ENCODE assay signal across 23 mouse cellular contexts in the genomic region with DNA sequence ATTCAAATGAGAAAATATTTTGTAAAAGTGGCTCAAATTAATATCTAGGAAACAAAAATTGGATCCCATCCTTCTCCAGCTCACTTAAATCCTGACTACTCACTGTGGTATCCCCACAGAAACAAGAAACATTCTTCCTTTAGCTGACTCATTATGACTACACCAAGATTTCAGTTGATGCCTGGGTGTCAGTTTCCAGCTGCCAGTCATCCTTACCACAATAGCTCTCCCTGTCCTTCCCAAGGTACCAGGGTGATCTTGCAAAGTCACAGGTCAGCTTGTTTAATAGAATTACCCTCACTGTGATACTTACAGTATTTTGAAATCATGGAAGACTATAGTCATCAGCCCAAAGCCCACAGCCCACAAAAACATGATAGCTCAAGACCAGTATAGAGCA. TPM values are rescaled to one million over a fixed set of nuclear protein-coding genes. Genes with fewer than 3 reads are reported as not detected.
DNase-seq lines count a peak whose midpoint lies in the region; ATAC-seq and TF ChIP-seq lines count a peak whose summit lies in the region.
"Had no signal": no experiment of that assay in that cellular context is flagged by ENCODE, and none has a peak within 500 bp of the region (broad histone marks: within the 10 kb centered on the region; RNA-seq: fewer than 3 reads in every experiment).

No protein-coding gene starts in this region.

- TF ChIP-seq CTCF in C2C12 (IDR thresholded peaks at IDR 0.05; ENCODE audit: control insufficient read depth, insufficient read depth, insufficient read length) (no peak), Patski (IDR thresholded peaks at IDR 0.05) (no peak)
- TF ChIP-seq CTCF in hindbrain, postnatal 0 days (IDR thresholded peaks at IDR 0.05; ENCODE audit: low read depth), result no peak

- in situ Hi-C loops in Patski (cut with MboI; ENCODE audit: low pct_unique_long_range_greater_than_20kb), result no loop called here

- peak overlapping the region; percentile 36 for H3K4me2 ChIP-seq in myocyte (ENCODE audit: low read depth)
- H3K4me2 ChIP-seq in hindbrain, postnatal 0 days (ENCODE audit: low read depth, low read length), result no peak overlapping the region
- H3K4me2 ChIP-seq: embryonic facial prominence, embryonic 15.5 days; forebrain, embryonic 13.5 days; heart, embryonic 13.5 days; hindbrain, embryonic 12.5 days; intestine, embryonic 15.5 days had no signal

- H3ac ChIP-seq in C2C12 (ENCODE audit: control insufficient read depth, insufficient read length, low read depth), result no peak overlapping the region
- no peak overlapping the region for H3ac ChIP-seq in myocyte (ENCODE audit: control insufficient read depth, insufficient read length)

- H3K27ac ChIP-seq in hindbrain, postnatal 0 days, result no peak overlapping the region
- H3K27ac ChIP-seq in forebrain, embryonic 10.5 days, result no peak overlapping the region
- H3K27ac ChIP-seq: embryonic facial prominence, embryonic 15.5 days; forebrain, embryonic 13.5 days; heart, embryonic 13.5 days; hindbrain, embryonic 12.5 days; intestine, embryonic 15.5 days had no signal

- no peaks in the 10 kb centered on the region for H3K79me3 ChIP-seq in C2C12 (ENCODE audit: low read depth)

- no peak for DNase-seq in Patski (ENCODE audit: low read depth, low spot score)
- DNase-seq in hindbrain, postnatal 0 days (ENCODE audit: low spot score), result no peak
- no peak for DNase-seq in right cerebral cortex, adult 2 months (ENCODE audit: low spot score in 2 of 2)
- DNase-seq in forebrain, embryonic 10.5 days (ENCODE audit: extremely low spot score, low spot score), result no peak
- no peak for DNase-seq in gastrocnemius, postnatal 36 days
- DNase-seq: adrenal gland, adult 2 months; adrenal gland, postnatal 25 days; cerebellum, adult 18-20 months; cerebellum, postnatal 10 days; embryo, embryonic 11 days; gastrocnemius, postnatal 10 days; heart, postnatal 36 days; kidney, adult 18-20 months had no signal

- TF ChIP-seq POLR2A in myocyte (IDR thresholded peaks at IDR 0.05; ENCODE audit: insufficient read length, low read depth), result no peak

- intact Hi-C loops in gastrocnemius, postnatal 36 days (cut with DNase I), result no loop called here

- no peaks in the 10 kb centered on the region for H3K4me1 ChIP-seq in hindbrain, postnatal 0 days (ENCODE audit: insufficient read depth, low read length)
- no peaks in the 10 kb centered on the region for H3K4me1 ChIP-seq in forebrain, embryonic 10.5 days
- H3K4me1 ChIP-seq: embryonic facial prominence, embryonic 15.5 days; forebrain, embryonic 13.5 days; heart, embryonic 13.5 days; hindbrain, embryonic 12.5 days; intestine, embryonic 15.5 days had no signal

- CTCF ChIA-PET in Patski (lab: Charles Lee), result interaction anchor here (1.3 kb wide), 1 partner anchor 25 kb away, joined by 4 read pairs; no protein-coding TSS in a partner anchor

- H3K9me3 ChIP-seq in hindbrain, postnatal 0 days (ENCODE audit: low read length), result no peaks in the 10 kb centered on the region
- no peaks in the 10 kb centered on the region for H3K9me3 ChIP-seq in forebrain, embryonic 10.5 days
- H3K9me3 ChIP-seq: embryonic facial prominence, embryonic 15.5 days; forebrain, embryonic 13.5 days; heart, embryonic 13.5 days; hindbrain, embryonic 12.5 days; intestine, embryonic 15.5 days had no signal

- H3K36me3 ChIP-seq in C2C12 (ENCODE audit: control insufficient read depth, insufficient read depth) (peaks cover 8% of the 10 kb centered on the region), myocyte (ENCODE audit: control insufficient read depth, insufficient read depth) (no peaks in the 10 kb centered on the region)
- no peaks in the 10 kb centered on the region for H3K36me3 ChIP-seq in hindbrain, postnatal 0 days (ENCODE audit: insufficient read depth, low read length)
- H3K36me3 ChIP-seq in forebrain, embryonic 10.5 days (replicated peaks), result no peaks in the 10 kb centered on the region
- H3K36me3 ChIP-seq: embryonic facial prominence, embryonic 15.5 days; heart, embryonic 13.5 days; hindbrain, embryonic 12.5 days; intestine, embryonic 15.5 days had no signal

- H3K4me3 ChIP-seq in C2C12 (ENCODE audit: insufficient read depth, poor library complexity, severe bottlenecking), result no peak overlapping the region
- H3K4me3 ChIP-seq in myocyte, result no peak overlapping the region
- H3K4me3 ChIP-seq in hindbrain, postnatal 0 days (ENCODE audit: low read length), result no peak overlapping the region
- H3K4me3 ChIP-seq in forebrain, embryonic 10.5 days, result no peak overlapping the region
- H3K4me3 ChIP-seq: embryonic facial prominence, embryonic 15.5 days; forebrain, embryonic 13.5 days; heart, embryonic 13.5 days; hindbrain, embryonic 12.5 days; intestine, embryonic 15.5 days had no signal

- H3K27me3 ChIP-seq in C2C12 (ENCODE audit: control insufficient read depth, insufficient read depth, insufficient read length), result no peaks in the 10 kb centered on the region
- no peaks in the 10 kb centered on the region for H3K27me3 ChIP-seq in Patski
- no peaks in the 10 kb centered on the region for H3K27me3 ChIP-seq in myocyte (ENCODE audit: control insufficient read depth, insufficient read depth, insufficient read length)
- no peaks in the 10 kb centered on the region for H3K27me3 ChIP-seq in hindbrain, postnatal 0 days (ENCODE audit: insufficient read depth, low read length)
- no peaks in the 10 kb centered on the region for H3K27me3 ChIP-seq in forebrain, embryonic 10.5 days (ENCODE audit: poor library complexity, severe bottlenecking)
- H3K27me3 ChIP-seq: embryonic facial prominence, embryonic 15.5 days; forebrain, embryonic 13.5 days; hindbrain, embryonic 12.5 days; intestine, embryonic 15.5 days had no signal

- H3K9ac ChIP-seq in hindbrain, postnatal 0 days (replicated peaks; ENCODE audit: low read length), result no peak overlapping the region
- H3K9ac ChIP-seq: embryonic facial prominence, embryonic 15.5 days; forebrain, embryonic 13.5 days; heart, embryonic 13.5 days; hindbrain, embryonic 12.5 days; intestine, embryonic 15.5 days had no signal

- no peaks in the 10 kb centered on the region for H3K79me2 ChIP-seq in C2C12 (ENCODE audit: control insufficient read depth, insufficient read depth)
- no peaks in the 10 kb centered on the region for H3K79me2 ChIP-seq in myocyte (ENCODE audit: control insufficient read depth, insufficient read depth)

- peak; percentile 57 for ATAC-seq in Patski
- peak; percentile 81 for ATAC-seq in granulocyte monocyte progenitor cell, adult 5-6 weeks (replicated peaks; ENCODE audit: poor library complexity, severe bottlenecking)
- no peak for ATAC-seq in hindbrain, postnatal 0 days
- ATAC-seq: forebrain, embryonic 13.5 days; intestine, embryonic 15.5 days had no signal

- POLR2A ChIA-PET in Patski (lab: Charles Lee), result no interaction called here

TF ChIP-seq in C2C12, 6 proteins besides CTCF, POLR2A, EP300 and RAD21:
- peak; percentile 46 for TF ChIP-seq MYOD1 (IDR thresholded peaks at IDR 0.05; ENCODE audit: control insufficient read depth, insufficient read length, low read depth)
- no peak for TF ChIP-seq MAX (IDR thresholded peaks at IDR 0.05)
- no peak for TF ChIP-seq USF1 (IDR thresholded peaks at IDR 0.05; ENCODE audit: low read depth)
- TF ChIP-seq CEBPB (IDR thresholded peaks at IDR 0.05; ENCODE audit: low read depth), result peak; percentile 6
- TF ChIP-seq FOSL1 (IDR thresholded peaks at IDR 0.05; ENCODE audit: insufficient read depth, low read length, poor library complexity, severe bottlenecking), result peak; percentile 90

TF ChIP-seq in myocyte, 11 proteins besides CTCF, POLR2A, EP300 and RAD21:
- no peak for TF ChIP-seq TCF12 (IDR thresholded peaks at IDR 0.05; ENCODE audit: insufficient read depth, poor library complexity, severe bottlenecking)
- no peak for TF ChIP-seq USF1 (IDR thresholded peaks at IDR 0.05; ENCODE audit: low read depth)
- TF ChIP-seq TCF3 (IDR thresholded peaks at IDR 0.05; ENCODE audit: insufficient read length, low read depth), result no peak
- no peak for TF ChIP-seq MAX (IDR thresholded peaks at IDR 0.05; ENCODE audit: low read depth)
- no peak for TF ChIP-seq SRF (IDR thresholded peaks at IDR 0.05; ENCODE audit: control insufficient read depth, insufficient read length, low read depth)

RNA-seq across cellular contexts. Expression of a gene that starts 5.5 kb away (rescaled TPM):
- polyA plus RNA-seq in C2C12 (2012; fragmentation: generic; extraction: Trizol), result 44.1 TPM
- polyA plus RNA-seq in Patski (2021), result 32.9 TPM
- total RNA-seq in granulocyte monocyte progenitor cell, adult 5-6 weeks (2014; fragmentation: Nextera tagmentation), result 41.2 and 78.1 TPM in 2 replicates
- 38.8 and 64.4 TPM in 2 replicates for total RNA-seq in granulocyte monocyte progenitor cell, adult 5-6 weeks (2017)
- polyA plus RNA-seq in myocyte (2012; fragmentation: generic; extraction: Trizol), result 22.0 TPM
- total RNA-seq in hindbrain, postnatal 0 days (2014; rRNA removed), result 4.8 and 9.9 TPM in 2 replicates
- 30.2 and 32.8 TPM in 2 replicates for polyA plus RNA-seq in hindbrain, postnatal 0 days (2015; fragmentation: Nextera tagmentation; extraction: Ambion mirVana)
- polyA plus RNA-seq in forebrain, embryonic 10.5 days (2016; fragmentation: Nextera tagmentation; extraction: Ambion mirVana), result 58.6 and 59.9 TPM in 2 replicates
- total RNA-seq in gastrocnemius, postnatal 36 days (2021), result 1 to 10 TPM; 2.6 to 4.5 TPM
- polyA plus RNA-seq: adrenal gland, adult 2 months had no signal

RNA-seq across cellular contexts. Expression of a gene that starts 51.4 kb away (rescaled TPM):
- polyA plus RNA-seq in C2C12 (2012; fragmentation: generic; extraction: Trizol) (0.08 TPM), Patski (2021) (0.24 TPM), myocyte (2012; fragmentation: generic; extraction: Trizol) (0.11 TPM)
- not detected in 2 replicates for total RNA-seq in granulocyte monocyte progenitor cell, adult 5-6 weeks (2014; fragmentation: Nextera tagmentation)
- 0.15 and 0.47 TPM in 2 replicates for total RNA-seq in granulocyte monocyte progenitor cell, adult 5-6 weeks (2017)
- 0.11 TPM in 1 of 2 replicates, not detected in the other for total RNA-seq in hindbrain, postnatal 0 days (2014; rRNA removed)
- 0.13 and 0.15 TPM in 2 replicates for polyA plus RNA-seq in hindbrain, postnatal 0 days (2015; fragmentation: Nextera tagmentation; extraction: Ambion mirVana)
- not detected in 2 replicates for polyA plus RNA-seq in forebrain, embryonic 10.5 days (2016; fragmentation: Nextera tagmentation; extraction: Ambion mirVana)
- total RNA-seq in gastrocnemius, postnatal 36 days (2021), result not detected
- total RNA-seq: ES-E14 had no signal
- polyA plus RNA-seq: embryonic facial prominence, embryonic 11.5 days; embryonic facial prominence, embryonic 15.5 days; forebrain, embryonic 13.5 days; heart, embryonic 13.5 days; hindbrain, embryonic 12.5 days had no signal

RNA-seq across cellular contexts. Expression of a gene that starts 54.9 kb away (rescaled TPM):
- polyA plus RNA-seq in C2C12 (2012; fragmentation: generic; extraction: Trizol) (0.27 TPM), Patski (2021) (5.5 TPM), myocyte (2012; fragmentation: generic; extraction: Trizol) (0.06 TPM)
- total RNA-seq in granulocyte monocyte progenitor cell, adult 5-6 weeks (2014; fragmentation: Nextera tagmentation), result 0.81 TPM in 1 of 2 replicates, not detected in the other
- total RNA-seq in granulocyte monocyte progenitor cell, adult 5-6 weeks (2017), result 0.04 TPM in 1 of 2 replicates, not detected in the other
- total RNA-seq in hindbrain, postnatal 0 days (2014; rRNA removed), result 3.0 and 3.2 TPM in 2 replicates
- polyA plus RNA-seq in hindbrain, postnatal 0 days (2015; fragmentation: Nextera tagmentation; extraction: Ambion mirVana), result 4.3 and 5.1 TPM in 2 replicates
- 0.43 and 0.62 TPM in 2 replicates for polyA plus RNA-seq in forebrain, embryonic 10.5 days (2016; fragmentation: Nextera tagmentation; extraction: Ambion mirVana)
- 1 to 10 TPM in 1 of 2 experiments, under 1 TPM in 1; 0.59 to 1.4 TPM for total RNA-seq in gastrocnemius, postnatal 36 days (2021)
- polyA plus RNA-seq: adrenal gland, adult 2 months had no signal
